Mouse (Mus musculus) olfactory bulb, adult 2 months (tissue): ENCODE results near the gene Rdh16f1.

Experiments
- CTCF ChIP-seq: fragments of 200-500 bp; IDR thresholded peaks from 2 replicates; pipeline ENCODE4 v1.5.1; 2012; ENCODE audit warnings: low read depth, mild to moderate bottlenecking, low read length, moderate library complexity; ENCODE audit not compliant: insufficient read depth
- POLR2A ChIP-seq: fragments of 200-500 bp; IDR thresholded peaks from 2 replicates; pipeline ENCODE4 v1.6.1; 2012; ENCODE audit warnings: mild to moderate bottlenecking, low read depth, low read length, moderate library complexity; ENCODE audit not compliant: insufficient read depth

DNA sequence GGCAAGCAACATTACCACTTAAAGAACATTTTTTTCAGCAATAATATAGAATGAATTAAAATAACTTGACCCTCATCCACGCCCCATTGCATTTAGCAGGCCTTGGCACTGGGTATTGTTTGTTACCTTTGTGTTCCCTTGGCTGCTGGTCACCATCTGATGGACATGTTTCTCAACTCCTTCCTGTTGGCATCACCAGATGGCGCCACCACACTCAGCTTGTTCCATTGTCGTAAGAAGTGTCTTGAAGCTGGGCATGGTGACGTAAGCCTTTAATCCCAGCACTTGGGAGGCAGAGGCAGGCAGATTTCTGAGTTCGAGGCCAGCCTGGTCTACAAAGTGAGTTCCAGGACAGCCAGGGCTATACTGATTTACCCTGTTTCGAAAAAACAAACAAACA lies 65.8 kb downstream of the Rdh16f1 start:
- TF ChIP-seq POLR2A (no peak), CTCF (no peak)
